Mouse (Mus musculus) cortical plate, adult 2 months (tissue): ENCODE data around the gene Fndc8.

Experiments used
- CTCF ChIP-seq: fragments of 200-500 bp; IDR thresholded peaks from 2 replicates; pipeline ENCODE4 v1.5.1; 2011; ENCODE audit warnings: mild to moderate bottlenecking, control low read depth, low read length; ENCODE audit not compliant: insufficient read depth; ENCODE audit errors: extremely low read depth
- POLR2A ChIP-seq: fragments of 200-500 bp; IDR thresholded peaks from 2 replicates; pipeline ENCODE4 v1.6.1; 2011; ENCODE audit warnings: mild to moderate bottlenecking, low read length, control low read depth; ENCODE audit not compliant: insufficient read depth; ENCODE audit errors: extremely low read depth

DNA sequence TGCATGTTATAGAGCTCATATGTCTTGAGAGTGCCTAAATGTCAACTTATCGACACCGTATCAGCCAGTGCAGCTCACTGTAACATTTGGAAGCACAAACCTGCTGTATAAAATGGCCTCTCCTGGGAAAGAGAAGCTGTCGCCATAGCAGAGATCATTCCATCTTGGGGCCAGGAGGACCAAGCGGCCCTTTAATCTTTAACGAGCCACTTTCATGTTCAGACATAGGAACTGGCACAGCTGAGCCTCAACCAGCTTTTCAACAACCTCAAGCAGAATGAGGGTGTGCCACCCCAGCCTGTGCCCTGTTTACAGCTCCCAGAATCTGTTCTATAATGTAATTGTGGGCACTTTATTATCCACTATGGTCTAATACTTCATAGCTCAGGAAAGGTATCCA is 41.7 kb upstream of the Fndc8 start:
- TF ChIP-seq POLR2A, result no peak
- TF ChIP-seq CTCF, result no peak
